Mouse (Mus musculus): ENCODE results near the gene Pla2g4a.
A peak's percentile ranks its signal among the peaks of the same experiment; 100 is the strongest.
"Not testable (repeated sequence)": the region's sequence is repeated elsewhere in the genome, so short reads cannot be mapped to it uniquely, and the experiment has no call there.

Pla2g4a gene

DNA sequence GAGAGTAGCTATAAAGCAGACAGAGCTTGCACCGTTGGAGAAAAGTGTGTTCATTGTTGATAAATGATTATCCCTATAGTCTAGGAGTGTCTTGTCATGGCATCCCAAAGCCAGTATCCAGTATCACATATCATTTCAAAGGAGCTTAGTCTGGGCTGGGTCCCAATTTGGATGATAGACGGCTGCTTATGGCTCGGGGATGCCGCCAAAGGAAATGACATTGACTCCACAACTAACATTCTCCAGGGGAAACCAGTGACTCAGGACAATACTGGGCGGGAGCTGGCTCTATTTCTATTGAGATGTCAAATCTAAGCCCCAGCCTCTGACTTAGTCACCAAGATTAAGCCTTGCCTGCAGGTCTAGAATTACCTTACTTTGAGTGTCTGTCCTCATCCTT, 31.9 kb downstream of the Pla2g4a start:
- DNase-seq, result no peak

DNA sequence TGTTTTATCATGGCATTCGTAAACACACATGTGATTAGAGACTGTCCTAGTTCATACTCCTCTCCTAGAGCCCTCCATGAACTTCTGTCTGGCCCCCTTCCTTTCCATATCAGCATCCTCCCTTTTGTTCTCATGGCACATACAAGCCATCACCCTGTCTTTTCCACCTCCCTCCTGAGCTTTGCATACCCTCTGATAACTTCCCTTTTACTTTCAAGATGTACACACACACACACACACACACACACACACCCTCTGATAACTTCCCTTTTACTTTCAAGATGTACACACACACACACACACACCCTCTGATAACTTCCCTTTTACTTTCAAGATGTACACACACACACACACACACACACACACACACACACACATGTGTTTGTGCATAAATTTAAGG, 37.4 kb downstream of the Pla2g4a start:
- not testable (repeated sequence) for DNase-seq

DNA sequence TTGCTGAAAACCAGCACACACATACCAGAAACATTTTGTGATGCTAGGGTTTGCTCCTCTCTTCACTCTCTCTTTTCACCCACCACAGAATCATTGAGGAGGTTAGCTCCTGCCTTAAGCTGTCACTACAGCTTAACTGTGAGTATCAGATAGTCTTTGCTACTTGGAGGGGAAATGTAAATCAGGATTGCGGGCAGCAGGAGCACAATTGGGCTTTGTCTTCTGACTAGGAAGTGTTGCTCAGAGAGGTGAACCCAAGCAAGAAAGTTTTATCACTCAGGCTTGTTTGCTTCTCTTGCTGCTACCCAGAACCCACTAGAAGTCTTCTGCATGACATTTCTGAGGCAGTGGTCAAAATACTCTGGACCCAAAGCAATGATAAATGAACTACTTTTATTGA, 38.9 kb downstream of the Pla2g4a start:
- DNase-seq, result no peak

DNA sequence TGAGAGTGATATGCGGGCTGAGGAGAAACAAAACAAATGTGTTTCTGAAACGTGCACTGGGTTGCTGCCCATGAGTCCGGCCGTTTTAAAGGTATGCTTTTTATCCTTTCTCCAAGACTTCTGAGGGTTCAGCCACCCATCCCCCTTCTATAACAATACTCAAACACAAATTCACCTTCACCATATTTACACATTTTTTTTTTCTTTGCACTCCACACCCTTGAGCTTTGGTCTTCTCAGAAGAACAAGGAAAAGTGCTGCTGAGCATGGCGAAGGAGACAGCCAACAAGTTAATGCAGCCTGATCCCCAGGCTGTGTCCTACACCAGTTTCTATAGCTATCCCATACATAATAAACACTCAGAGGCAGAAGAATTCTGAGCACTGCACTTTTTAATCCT, 39.8 kb downstream of the Pla2g4a start:
- no peak for DNase-seq

DNA sequence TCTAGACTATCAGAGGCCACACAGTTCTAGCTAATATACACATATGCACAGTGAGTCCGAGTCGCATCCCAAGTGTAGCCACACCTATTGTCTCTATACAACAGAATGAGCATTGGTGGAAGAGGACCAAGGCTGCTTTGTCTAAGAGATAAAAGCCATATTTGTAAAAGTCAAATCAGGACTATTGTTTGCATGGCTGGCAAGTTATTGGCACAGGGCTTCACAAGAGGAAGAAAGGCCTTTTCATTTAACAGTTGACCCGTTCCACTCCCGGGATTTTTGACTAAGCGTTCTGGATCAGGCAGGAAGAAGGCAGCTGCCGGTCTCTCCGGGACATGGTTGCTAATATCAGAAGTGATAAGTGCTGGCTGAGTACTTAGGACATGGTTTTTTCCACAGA, 41.8 kb downstream of the Pla2g4a start:
- DNase-seq, result no peak

DNA sequence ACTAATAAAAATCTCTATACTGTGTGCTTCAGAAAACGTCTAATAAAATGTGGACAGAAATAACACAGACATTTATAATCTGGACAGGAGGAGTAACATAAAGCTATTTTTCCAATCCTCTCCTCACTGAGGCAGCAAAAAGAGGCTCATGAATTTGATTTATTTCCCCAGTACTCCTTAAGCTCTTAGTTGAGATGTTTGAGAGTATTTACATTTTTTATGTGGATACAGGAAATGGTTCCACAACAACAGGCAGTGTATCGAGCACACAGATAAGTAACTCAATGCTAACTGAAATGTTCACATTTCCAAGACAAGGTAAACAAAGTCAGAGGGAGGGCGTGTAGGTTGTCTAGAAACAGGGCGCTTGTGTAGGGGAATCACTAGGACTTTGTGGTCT, 48.1 kb downstream of the Pla2g4a start:
- no peak for DNase-seq

DNA sequence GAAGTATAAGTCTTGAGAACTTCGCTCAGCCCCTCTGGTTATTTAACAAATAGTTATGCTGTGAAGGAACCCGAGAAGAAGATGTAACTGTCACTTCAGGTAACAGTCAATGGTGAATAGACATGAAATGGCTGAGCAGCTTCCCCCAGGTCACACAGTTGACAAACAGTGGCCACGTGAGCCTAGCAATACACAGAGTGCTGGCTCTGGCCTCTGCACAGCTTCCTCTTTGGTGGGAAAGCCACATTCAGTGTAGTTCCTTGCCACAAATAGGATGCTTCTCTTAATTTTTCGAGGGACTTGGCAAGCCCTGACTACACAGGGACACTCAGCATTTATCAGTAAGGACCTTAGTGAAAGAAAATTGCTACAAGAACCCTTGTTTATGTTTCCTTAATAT, 50.0 kb downstream of the Pla2g4a start:
- peak; percentile 3 for DNase-seq

DNA sequence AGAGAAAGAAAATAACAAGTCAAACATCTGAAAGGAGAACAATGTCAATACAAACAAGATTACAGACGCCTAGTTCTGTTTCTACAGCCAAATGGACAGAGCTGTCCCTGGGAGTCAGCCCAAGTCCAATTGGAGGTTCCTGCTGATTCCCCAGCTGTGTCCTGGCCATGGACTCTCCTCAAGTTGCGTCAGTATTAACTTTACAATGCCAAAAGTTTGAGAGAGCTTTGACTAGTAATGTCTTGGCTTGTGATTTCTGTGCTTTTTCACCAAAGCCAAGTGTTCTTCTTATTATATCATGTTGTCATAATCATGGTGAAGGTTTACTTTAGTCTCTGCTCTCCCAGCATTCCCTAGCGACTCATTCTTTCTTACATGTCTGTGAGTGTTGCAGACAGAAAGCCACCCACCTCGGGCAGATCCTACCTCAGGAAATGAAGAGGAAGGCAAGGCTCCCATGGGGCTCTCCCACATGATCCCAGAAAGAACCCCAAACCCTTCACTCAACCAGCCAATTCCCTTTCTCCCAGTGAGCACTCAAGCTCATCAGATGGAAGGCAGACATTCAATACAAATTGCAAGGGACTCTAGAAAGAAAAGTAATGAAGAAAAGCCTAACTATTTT, 63.0 kb downstream of the Pla2g4a start:
- DNase-seq, result no peak

DNA sequence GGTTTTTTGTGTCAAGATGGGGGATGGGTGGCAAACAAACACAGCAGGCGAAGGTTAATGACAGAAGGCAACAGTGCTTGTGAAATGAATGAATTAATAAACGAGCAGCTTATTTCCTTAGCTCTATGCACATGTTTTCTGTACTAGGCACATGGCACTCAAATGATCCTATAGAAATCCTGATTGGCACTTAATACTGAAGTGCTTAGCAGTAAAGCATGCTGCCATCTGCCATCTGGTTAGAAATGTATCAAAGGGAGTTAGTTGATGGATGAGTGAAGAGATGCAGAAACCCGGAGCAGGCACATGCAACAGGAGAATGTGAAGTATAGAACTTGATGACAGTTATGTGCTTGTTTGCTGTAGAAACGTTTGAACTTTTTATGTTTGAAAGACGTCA, 64.5 kb downstream of the Pla2g4a start:
- no peak for DNase-seq

DNA sequence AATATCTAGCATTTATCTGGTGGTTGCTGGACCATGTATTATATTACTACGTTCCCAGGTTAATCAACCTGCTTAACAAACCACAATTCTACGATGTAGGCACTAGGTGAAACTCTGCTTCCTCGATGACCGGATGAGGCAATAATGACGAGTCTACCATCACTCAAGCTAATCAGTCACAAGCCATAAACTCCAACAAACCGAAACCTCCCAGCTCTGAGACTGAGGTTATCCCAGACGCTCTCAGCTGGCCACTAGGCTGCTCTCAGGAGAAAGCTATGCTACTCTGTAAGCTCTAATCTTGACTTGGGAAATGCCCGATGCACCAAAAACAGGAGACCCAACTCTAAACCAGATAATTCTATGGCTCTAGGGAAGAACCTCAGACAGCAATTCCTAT, 66.2 kb downstream of the Pla2g4a start:
- no peak for DNase-seq

DNA sequence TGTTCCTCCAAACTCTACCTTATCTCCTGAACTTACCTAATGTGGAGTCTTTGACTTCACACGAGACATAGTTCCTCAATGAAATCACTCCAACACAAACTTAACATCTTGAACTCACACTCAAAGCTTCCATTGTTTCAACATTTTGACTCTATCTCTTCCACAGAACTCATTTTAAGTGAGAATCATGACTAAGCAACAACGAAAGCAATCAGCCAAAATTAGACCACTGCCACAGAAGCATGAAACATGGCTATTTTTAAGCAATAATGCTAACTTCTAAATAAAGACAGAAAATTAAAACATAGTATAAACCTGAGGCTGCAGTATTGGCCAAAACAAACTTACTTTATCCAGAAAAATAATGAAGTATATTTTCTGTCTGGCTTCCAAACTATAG, 67.2 kb downstream of the Pla2g4a start:
- DNase-seq, result no peak

DNA sequence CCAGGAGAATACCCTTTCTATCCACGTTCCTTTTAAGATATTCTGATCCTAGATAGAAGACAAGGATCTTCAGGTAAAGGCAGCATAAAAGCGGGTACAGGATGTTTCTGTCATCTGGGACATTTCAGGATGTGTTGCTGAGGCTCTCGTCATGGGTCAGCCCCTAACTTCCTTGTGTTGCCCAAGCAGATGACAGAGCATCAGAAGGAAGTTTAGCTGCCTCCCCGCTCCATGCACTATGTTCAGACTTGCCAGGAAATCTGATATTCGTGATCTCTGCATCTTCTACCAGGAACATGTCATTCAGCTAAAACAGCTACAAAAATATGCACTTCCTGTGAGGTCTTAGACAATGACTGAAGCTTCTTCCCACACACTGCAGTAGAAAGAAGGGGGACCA, 70.0 kb downstream of the Pla2g4a start:
- DNase-seq, result no peak

DNA sequence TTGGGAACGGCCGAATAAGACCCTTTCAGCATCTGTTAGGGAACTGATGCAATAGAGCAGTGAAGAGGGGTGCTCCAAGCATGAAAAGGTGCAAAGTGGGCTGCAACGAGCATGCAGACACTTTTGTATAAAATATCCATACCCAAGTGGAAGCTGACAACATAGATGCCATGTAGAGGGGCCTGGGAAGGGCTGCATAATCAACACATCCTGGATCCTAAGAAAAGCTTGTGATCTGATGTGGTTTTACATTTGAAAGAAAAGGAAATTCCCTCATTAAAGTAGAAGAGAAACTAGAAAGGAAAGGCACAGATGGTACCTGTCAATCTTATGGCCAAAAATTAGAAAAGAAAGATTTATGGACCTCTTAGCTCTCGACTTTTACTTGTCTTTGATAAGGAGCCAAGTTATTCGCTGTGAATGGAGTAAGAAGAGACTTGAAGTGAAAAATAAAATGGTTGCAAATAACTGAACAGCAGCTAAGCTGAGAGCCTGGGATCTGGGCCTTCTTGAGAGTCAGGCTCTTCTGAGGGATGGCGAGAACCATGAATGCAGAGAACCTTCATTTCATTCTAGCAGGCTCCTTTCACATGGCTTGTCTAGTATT, 78.6 kb downstream of the Pla2g4a start:
- no peak for DNase-seq

DNA sequence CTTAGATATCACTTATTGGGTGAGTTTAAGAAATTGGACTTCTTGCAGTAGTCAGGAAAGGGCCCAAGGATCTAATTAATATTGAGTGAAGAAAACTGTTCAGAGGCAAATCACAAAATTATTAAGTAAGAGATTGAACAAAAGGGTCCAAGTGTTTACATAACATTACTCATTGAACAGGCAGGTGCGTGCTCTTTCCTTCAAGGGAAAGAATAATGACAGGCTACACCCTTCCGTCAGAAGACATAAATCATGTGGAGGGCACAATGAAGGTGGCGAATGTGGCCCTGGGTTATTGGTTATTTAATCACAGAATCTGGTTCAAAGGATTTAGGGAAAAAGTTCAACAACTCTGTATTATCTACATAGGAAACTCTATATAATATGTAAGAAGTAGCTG, 82.9 kb downstream of the Pla2g4a start:
- DNase-seq, result no peak

DNA sequence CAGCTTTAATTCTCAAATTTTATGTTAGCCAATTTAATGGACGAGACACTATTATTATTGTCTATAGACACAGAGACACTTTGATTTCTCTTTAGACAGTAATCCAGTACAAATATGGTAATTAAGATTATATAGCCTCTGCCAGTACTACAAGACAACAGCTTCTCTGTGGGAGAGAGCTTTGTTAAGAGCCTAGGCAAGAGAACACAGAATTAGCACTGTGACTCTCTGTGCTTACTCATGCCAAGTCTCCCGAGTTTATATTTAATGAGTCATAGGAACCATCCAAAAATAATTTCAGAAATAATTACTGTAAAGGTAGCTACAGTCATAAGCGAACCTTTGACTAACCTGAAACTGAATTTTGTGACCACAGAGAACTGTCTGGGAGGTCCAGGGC, 84.6 kb downstream of the Pla2g4a start:
- DNase-seq, result no peak

DNA sequence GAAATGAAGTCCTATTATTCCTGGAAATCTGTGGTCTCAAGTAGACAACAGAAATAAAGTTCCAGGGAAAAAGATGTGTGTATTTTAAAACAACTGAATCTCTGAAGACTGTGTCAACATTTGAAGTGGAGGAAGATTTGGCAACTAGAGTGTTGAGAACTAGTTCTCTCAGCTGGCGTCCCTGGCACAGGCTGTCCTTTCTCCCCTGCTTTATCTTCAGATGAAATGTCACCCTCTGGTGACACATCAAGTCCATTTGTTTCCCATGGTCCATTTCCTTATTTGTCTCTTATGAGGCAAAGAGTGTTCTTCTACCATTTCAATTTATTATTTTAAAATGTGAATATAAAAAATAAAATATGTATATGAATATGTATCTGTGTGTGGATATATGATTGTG, 89.5 kb downstream of the Pla2g4a start:
- DNase-seq, result no peak

DNA sequence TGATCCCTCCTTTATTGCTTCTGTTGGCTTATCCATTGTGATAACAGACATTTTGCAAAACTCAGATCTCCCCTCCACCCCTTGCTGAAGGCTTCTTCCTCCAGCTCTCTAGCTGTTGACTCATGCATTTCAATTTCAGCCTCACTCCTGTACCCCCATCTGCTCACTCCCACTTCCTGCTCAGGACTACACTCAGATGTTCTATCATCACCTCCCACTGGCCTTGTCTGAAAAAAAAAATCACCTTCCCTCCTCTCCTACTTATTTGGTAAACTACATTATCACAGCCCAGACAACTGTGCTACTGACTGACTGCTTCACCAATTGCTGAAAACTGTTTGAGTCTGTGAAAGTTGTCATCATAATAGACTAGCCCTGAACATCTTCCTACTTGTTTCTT, 93.8 kb downstream of the Pla2g4a start:
- DNase-seq, result no peak

DNA sequence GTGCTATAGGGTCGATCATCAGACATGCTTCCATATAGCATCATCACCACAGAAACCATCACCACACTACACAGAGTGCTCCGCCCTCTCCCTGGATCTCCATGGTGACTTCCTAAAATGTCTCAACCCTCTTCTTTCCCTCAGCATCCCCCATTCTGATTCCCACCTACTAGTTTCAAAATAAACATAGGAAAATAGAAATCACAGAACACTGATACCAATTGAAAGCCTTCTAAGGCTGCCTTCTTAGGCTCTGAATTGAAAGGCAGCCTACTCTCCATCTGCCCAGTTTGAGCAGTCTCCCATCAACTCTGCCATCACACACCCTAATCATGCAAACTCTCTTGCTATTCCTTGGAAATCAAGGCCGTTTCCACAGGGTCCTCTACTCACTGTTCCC, 94.9 kb downstream of the Pla2g4a start:
- no peak for DNase-seq

DNA sequence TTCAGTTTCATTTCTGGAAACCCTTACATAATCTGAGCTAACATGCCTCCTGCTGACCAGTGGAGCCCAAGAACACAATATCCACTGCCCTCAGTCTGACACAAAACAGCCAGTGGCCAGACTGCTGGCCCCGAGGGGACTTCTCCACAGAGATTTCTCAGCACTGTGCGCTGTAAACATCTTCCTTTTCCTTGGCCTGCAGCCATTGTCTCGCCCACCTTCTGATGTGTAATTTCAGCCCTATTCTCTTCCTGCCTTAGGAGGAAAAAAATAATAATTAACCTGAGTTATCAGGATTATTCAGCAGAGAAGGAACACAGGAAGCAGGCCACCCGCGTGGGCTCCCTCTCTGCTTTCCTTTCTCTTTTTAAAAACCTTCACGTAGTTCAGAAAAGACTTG, 98.3 kb downstream of the Pla2g4a start:
- DNase-seq, result peak; percentile 18

DNA sequence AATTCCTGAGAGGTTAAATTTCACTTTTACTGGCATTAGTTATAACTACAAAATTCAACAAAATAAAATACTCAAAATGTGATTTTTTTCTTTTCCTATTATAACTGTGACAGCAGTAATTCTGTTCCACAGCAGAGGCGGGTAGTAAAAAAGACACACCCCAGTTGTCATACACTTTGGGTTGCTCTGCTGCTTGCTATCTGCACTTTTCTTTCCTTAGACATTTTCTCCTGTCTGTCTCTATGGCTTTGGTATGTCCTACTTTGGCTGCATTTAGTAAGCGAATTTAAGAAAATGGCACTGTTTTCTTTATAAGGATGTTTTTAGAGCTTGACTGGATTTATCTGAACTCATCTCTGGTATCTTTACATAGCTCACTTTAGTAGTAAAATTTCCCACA, 98.9 kb downstream of the Pla2g4a start:
- no peak for DNase-seq

DNA sequence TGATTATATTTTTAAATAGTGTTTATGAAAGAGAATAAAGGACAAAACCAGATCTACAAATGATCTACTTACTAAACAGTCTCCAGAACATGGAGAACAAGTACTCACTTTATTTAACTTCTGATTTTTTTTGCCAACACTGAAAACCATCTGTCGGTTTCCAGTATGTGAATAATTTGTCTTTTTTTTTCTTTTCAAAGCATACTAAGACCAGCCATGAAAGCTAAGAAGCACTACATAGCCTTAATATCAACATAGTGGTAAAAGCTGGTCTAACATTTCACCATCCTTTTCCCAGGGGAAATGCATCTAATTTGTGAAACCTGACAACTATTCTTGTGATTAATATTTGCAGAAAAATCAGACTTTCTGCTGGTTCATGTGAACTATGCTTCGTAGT, 99.5 kb downstream of the Pla2g4a start:
- DNase-seq, result no peak

DNA sequence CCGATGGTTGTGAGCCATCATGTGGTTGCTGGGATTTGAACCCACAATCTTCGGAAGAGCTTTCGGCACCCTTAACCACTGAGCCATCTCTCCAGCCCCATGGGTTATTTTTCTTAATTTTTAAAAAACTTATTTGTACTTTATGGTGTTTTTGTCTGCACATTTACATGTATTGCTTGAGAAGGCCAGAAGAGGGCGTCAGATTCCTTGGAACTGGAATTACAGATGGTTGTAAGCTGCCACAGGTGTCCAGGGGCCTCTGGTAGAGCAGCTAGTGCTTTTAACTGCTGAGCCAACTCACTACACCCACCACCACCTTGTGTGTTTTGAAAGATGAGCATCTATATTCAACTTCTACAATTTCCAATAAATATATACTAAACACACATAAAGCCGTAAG, 102.4 kb downstream of the Pla2g4a start:
- peak; percentile 7 for DNase-seq

DNA sequence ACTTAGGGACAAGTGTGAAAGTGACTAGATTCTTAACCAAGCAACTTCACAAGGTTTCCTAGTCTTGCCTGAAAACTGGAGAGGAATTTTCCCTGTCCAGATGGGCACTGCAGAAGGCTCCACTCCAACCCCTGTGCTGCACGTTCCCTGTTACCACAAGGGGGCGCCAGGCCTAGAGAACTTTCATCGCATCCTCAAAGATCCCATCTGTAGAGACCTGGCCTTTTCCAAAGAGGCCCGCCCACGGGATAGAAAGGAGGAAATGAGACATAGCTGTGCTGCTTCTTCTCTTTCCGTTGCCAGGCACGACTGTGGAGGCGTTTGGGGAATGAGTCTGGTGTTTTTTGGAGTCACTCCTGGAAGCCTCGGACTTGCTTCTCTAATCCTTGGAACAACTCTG, 104.4 kb downstream of the Pla2g4a start:
- DNase-seq, result peak; percentile 60

DNA sequence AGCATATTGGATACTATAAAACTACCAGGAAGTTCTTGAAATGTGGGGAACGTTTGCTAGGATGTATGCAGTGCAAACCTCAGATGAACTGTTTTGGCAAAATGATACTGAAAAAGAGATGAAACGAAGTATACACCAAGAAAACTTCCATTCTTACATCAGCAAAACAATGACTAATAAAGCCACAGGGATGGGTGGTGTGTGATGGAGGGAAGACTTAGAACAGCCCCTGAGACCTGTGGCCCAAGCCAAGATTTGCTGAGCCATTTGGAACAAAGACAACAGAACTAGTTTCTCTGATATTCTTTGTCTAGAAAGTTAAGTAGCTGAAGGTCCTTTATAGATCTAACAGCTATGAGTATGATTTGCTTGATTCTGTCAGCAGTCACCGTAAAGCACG, 105.5 kb downstream of the Pla2g4a start:
- DNase-seq, result no peak

DNA sequence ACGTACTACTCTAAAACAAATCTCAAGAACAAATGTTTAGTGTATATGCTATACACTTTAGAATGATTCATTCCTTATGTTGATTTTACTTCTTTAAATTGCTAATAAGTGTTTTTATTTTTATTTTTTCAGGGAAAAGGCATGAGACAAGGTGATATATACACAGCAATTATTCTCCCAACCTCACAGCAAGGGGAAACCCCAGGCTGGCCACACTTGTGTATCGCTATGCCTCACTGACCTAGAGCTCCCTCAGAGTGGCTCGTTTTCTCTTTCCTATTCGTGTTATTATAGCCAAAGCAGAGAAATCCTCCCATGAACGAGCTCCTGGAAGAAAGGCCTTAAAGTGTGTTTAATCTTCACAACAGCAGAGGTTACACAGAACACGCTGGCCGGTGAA, 106.2 kb downstream of the Pla2g4a start:
- no peak for DNase-seq
